Mouse (Mus musculus) liver, embryonic 14.5 days (tissue): ENCODE results near the gene Dlg2. TPM values are rescaled to one million over a fixed set of nuclear protein-coding genes. Genes with fewer than 3 reads are reported as not detected.
A peak's percentile ranks its signal among the peaks of the same experiment; 100 is the strongest.

Experiments used
- ATAC-seq: fragments of 200-750 bp; cut with Nextera tagmentation; 2 replicates; pipeline ENCODE4 v1.8.0; 2017; ENCODE audit warnings: moderate number of reproducible peaks, mild to moderate bottlenecking, moderate library complexity; ENCODE audit not compliant: insufficient read depth
- DNase-seq, 3 experiments: peaks; one replicate each; pipeline ENCODE4 v3.0.0-alpha.2; 2012 to 2013; ENCODE audit warnings: low read depth in 3 of 3, low spot score in 3 of 3
- H3K27ac ChIP-seq: fragments of 300-500 bp; sonication (generic); 2 replicates; pipeline ENCODE4 v1.5.1; 2014; ENCODE audit warnings: moderate library complexity, mild to moderate bottlenecking, control low read depth, inconsistent platforms
- H3K27me3 ChIP-seq: fragments of 300-500 bp; sonication (generic); 2 replicates; pipeline ENCODE4 v1.6.1; 2014; ENCODE audit warnings: mild to moderate bottlenecking, low read length, moderate library complexity; ENCODE audit not compliant: control insufficient read depth, insufficient read depth
- H3K36me3 ChIP-seq: fragments of 300-500 bp; sonication (generic); replicated peaks from 2 replicates; pipeline ENCODE4 v1.6.1; 2014; ENCODE audit warnings: low read depth; ENCODE audit not compliant: control insufficient read depth, insufficient read depth
- H3K4me1 ChIP-seq, 2 experiments: fragments of 200-500 bp in 1 of 2; fragments of 300-500 bp in 1 of 2; sonication (generic) in 1 of 2; replicated peaks; 2 replicates each; pipeline ENCODE4 v1.6.1; 2012 to 2014; ENCODE audit warnings: antibody characterized with exemption in 1 of 2, inconsistent platforms in 1 of 2, low read length in 1 of 2; ENCODE audit not compliant: control insufficient read depth in 2 of 2, insufficient read depth in 2 of 2
- H3K4me2 ChIP-seq: fragments of 300-500 bp; sonication (generic); 2 replicates; pipeline ENCODE4 v1.6.1; 2014; ENCODE audit warnings: low read depth, mild to moderate bottlenecking, control low read depth, moderate library complexity
- H3K4me3 ChIP-seq, 2 experiments: fragments of 200-500 bp in 1 of 2; fragments of 300-500 bp in 1 of 2; sonication (generic) in 1 of 2; 2 replicates each; pipeline ENCODE4 v1.5.1; 2012 to 2014; ENCODE audit warnings: low read depth in 2 of 2, low read length in 2 of 2, mild to moderate bottlenecking in 2 of 2, control low read depth in 1 of 2, inconsistent platforms in 1 of 2, moderate library complexity in 1 of 2; ENCODE audit not compliant: insufficient read depth in 1 of 2
- H3K9ac ChIP-seq: fragments of 300-500 bp; sonication (generic); replicated peaks from 2 replicates; pipeline ENCODE4 v1.6.1; 2014; ENCODE audit warnings: mild to moderate bottlenecking, control low read depth, moderate library complexity
- H3K9me3 ChIP-seq: fragments of 300-500 bp; sonication (generic); 2 replicates; pipeline ENCODE4 v1.6.1; 2016; ENCODE audit warnings: low read length, mixed read lengths; ENCODE audit not compliant: control insufficient read depth
- CTCF ChIP-seq: IDR thresholded peaks from 2 replicates; pipeline ENCODE4 v1.5.1; 2016; ENCODE audit warnings: antibody characterized with exemption, low read depth, control low read depth
- EP300 ChIP-seq: IDR thresholded peaks from 2 replicates; pipeline ENCODE4 v1.6.1; 2016; ENCODE audit warnings: antibody characterized with exemption, low read depth
- WGBS: fragments of 180-500 bp; shearing (Covaris S2); extraction: QIAGEN DNeasy Blood & Tissue Kit; methylation state at CpG from one replicate; pipeline ENCODE4 v1.1.7; 2014; ENCODE audit not compliant: insufficient replicate concordance; 5-methylcytosine and 5-hydroxymethylcytosine counted together
- polyA plus RNA-seq, 2 experiments: library from polyadenylated mRNA; depleted of rRNA in 1 of 2; stranded (reverse) in 1 of 2; unstranded in 1 of 2; fragments of >200 nt; fragmentation: Nextera tagmentation in 1 of 2; extraction: Ambion mirVana in 1 of 2; gene quantifications; 2 replicates each; pipeline versions ENCODE4 v1.2.1 to v1.2.3; 2012 to 2014

Dlg2 gene
- polyA plus RNA-seq, 2 experiments, result 0.33 to 0.44 TPM

GRCm38 (mm10) chr7:91567423-91567822, 1091.0 kb downstream of the Dlg2 start:
- Histone ChIP-seq H3K9me3 (no peaks in the 10 kb centered on the region), H3K4me1 (no peaks in the 10 kb centered on the region), H3K27ac (no peak overlapping the region), H3K36me3 (no peaks in the 10 kb centered on the region), H3K4me3 (no peak overlapping the region), H3K4me2 (no peak overlapping the region), H3K27me3 (no peaks in the 10 kb centered on the region), H3K9ac (no peak overlapping the region)
- ATAC-seq, result no peak
- DNase-seq, result no peak
- TF ChIP-seq CTCF (no peak), EP300 (no peak)

- WGBS, result 79% methylated on average over 2 of the region's 2 CpGs
- Histone ChIP-seq H3K36me3 (no peaks in the 10 kb centered on the region), H3K4me3 (no peak overlapping the region), H3K4me1 (no peaks in the 10 kb centered on the region), H3K9me3 (no peaks in the 10 kb centered on the region), H3K4me2 (no peak overlapping the region), H3K27ac (no peak overlapping the region), H3K9ac (no peak overlapping the region), H3K27me3 (no peaks in the 10 kb centered on the region)
- ATAC-seq (no peak), DNase-seq (no peak)
- TF ChIP-seq EP300 (no peak), CTCF (no peak)
Observed at GRCm38 (mm10) chr7:91570969-91571368, 1094.5 kb downstream of the Dlg2 start.

- Histone ChIP-seq H3K4me2 (no peak overlapping the region), H3K9me3 (no peaks in the 10 kb centered on the region), H3K27ac (no peak overlapping the region), H3K27me3 (no peaks in the 10 kb centered on the region), H3K9ac (no peak overlapping the region), H3K36me3 (no peaks in the 10 kb centered on the region), H3K4me1 (no peaks in the 10 kb centered on the region), H3K4me3 (no peak overlapping the region)
- ATAC-seq (no peak), DNase-seq (no peak)
- 36% methylated on average over 2 of the region's 2 CpGs for WGBS
- no peak for TF ChIP-seq CTCF
- TF ChIP-seq EP300, result no peak
Observed at GRCm38 (mm10) chr7:91572666-91573065, 1096.2 kb downstream of the Dlg2 start.

DNA sequence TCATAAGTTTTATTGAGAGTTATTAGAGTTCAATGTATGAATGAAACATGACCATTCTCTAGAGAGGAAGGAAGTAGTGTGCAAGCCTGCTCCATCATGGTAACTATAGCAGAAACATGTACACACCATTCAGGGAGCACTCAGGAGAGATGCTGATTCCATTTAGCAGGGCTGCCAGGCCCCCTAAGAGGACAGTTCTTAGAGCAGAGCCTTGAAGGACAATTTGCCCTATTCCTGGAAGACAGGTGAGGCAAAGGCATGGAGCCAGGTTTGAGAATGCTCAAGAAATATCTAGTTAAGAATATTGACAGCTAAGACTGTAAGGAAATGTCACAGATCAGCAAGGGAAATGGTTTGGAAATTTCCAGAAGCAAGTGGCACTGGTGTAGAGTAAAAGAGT, 1096.8 kb downstream of the Dlg2 start:
- TF ChIP-seq EP300 (no peak), CTCF (no peak)
- no peaks in the 10 kb centered on the region for H3K36me3 ChIP-seq

DNA sequence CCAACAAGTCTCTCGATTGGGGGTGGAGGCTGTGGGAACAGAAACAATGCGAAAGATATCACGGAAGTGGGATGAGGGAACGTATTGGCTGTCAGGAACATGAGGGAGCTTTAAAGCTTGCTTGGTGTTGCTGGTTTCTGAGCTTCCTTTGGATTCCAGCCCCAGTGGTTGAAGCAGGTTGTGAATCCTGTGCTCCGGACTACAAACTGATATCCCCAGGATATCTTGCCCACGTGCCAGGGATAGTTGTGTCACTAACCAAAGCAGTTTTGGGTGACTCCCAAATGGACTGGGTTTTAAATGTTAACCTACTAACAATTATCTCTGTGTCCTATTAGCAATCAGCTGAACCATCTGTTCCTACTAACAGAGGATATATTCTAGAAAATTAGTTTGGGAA, 1099.7 kb downstream of the Dlg2 start:
- Histone ChIP-seq H3K4me2 (no peak overlapping the region), H3K9me3 (no peaks in the 10 kb centered on the region), H3K27ac (no peak overlapping the region), H3K36me3 (no peaks in the 10 kb centered on the region), H3K27me3 (no peaks in the 10 kb centered on the region), H3K4me3 (no peak overlapping the region), H3K4me1 (no peaks in the 10 kb centered on the region), H3K9ac (no peak overlapping the region)
- TF ChIP-seq EP300 (no peak), CTCF (no peak)
- ATAC-seq (no peak), DNase-seq (no peak)
- 56% methylated on average over 6 of the region's 6 CpGs for WGBS

More for the DNA sequence above, 1096.8 kb downstream of the Dlg2 start:
- DNase-seq (no peak), ATAC-seq (no peak)
- no peaks in the 10 kb centered on the region for H3K9me3 ChIP-seq
- H3K4me2 ChIP-seq, result no peak overlapping the region
- no peak overlapping the region for H3K9ac ChIP-seq
- no peak overlapping the region for H3K4me3 ChIP-seq
- H3K4me1 ChIP-seq, result no peaks in the 10 kb centered on the region
- no peak overlapping the region for H3K27ac ChIP-seq
- no peaks in the 10 kb centered on the region for H3K27me3 ChIP-seq

GRCm38 (mm10) chr7:91582203-91582602, 1105.7 kb downstream of the Dlg2 start:
- ATAC-seq (no peak), DNase-seq (no peak)
- no peaks in the 10 kb centered on the region for H3K4me1 ChIP-seq
- no peak overlapping the region for H3K9ac ChIP-seq
- no peak overlapping the region for H3K27ac ChIP-seq
- TF ChIP-seq CTCF (0 out of 2 replicates have a peak, but pooled peaks have one; percentile 18), EP300 (no peak)
- H3K4me2 ChIP-seq, result no peak overlapping the region
- WGBS, result 58% methylated on average over 2 of the region's 2 CpGs
- H3K36me3 ChIP-seq, result no peaks in the 10 kb centered on the region
- H3K27me3 ChIP-seq, result no peaks in the 10 kb centered on the region
- no peaks in the 10 kb centered on the region for H3K9me3 ChIP-seq
- H3K4me3 ChIP-seq, result no peak overlapping the region
